Mouse (Mus musculus): ENCODE measurements around the gene Tmem45a. TPM values are rescaled to one million over a fixed set of nuclear protein-coding genes. Genes with fewer than 3 reads are reported as not detected.
"Not testable (repeated sequence)": the region's sequence is repeated elsewhere in the genome, so short reads cannot be mapped to it uniquely, and the experiment has no call there.

Tmem45a gene
- 12.4 and 13.7 TPM in 2 replicates for polyA plus RNA-seq (2014; fragmentation: Nextera tagmentation; extraction: Ambion mirVana)

DNA sequence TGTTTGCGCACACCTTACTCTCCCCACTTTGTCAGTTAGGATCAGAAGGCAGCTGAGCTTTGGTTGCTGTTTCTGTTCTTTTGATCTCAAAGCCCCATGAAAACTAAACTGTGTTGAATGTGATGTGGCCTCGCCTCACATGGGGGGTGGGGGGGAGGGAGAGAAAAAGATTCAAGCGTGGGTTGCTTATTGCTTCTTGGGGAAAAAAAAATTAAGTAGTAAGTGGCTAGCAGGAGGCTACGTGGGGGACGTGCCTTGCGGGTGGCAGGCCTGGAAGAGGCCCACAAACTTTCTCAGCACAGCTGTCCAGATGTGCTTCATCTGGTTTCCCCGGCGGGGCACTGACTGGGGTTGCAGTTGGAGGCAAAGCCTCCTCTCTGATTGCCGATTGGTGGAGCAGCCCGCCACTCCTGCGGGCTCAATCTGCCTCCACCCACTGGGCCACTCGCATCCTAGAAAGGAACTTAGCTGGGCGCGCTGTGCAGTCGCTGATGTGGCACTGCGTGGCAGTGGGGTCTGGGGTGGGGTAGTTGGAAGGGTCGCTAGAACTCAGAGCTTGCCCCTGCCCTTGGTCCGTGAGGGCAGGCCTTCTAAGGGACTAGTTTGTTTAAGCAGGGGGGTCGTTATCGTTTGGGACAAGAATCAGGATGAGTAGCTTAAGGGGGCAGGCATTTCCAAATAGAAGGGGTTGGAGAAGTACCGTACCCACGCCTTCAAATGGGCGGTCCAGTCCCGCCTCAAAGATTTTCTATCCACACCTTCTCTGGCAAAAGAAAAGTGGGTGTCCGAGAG lies at the start of gene Tmem45a:
Gene Tmem45a (minus strand): TSS at position 343 of the 792 bp plus-strand sequence.
- Histone ChIP-seq H3K4me2 (ENCODE audit: low read length) (peak within 1 kb of the TSS; percentile 82), H3K4me1 (ENCODE audit: control insufficient read depth in 2 of 2, insufficient read depth in 2 of 2, low read length in 2 of 2) (no peaks in the 10 kb centered on the region), H3K27ac (replicated peaks in 1 of 2; ENCODE audit: control insufficient read depth in 1 of 2, insufficient read depth in 1 of 2, low read depth in 2 of 2, low read length in 2 of 2) (peak within 1 kb of the TSS; percentile 17 to 53; a peak in 1 of 4 replicates), H3K4me3 (ENCODE audit: control insufficient read depth in 1 of 2, insufficient read depth in 1 of 2, low read depth in 1 of 2, low read length in 2 of 2) (peak within 1 kb of the TSS; percentile 58 to 79), H3K9ac (ENCODE audit: low read length) (peak within 1 kb of the TSS; percentile 64), H3K9me3 (ENCODE audit: control insufficient read depth, low read length) (no peaks in the 10 kb centered on the region), H3K36me3 (ENCODE audit: control insufficient read depth, insufficient read depth, low read length) (no peaks in the 10 kb centered on the region), H3K27me3 (ENCODE audit: control insufficient read depth, insufficient read depth, low read length) (no peaks in the 10 kb centered on the region)
- 4% methylated on average over 25 of the region's 25 CpGs for WGBS
- ATAC-seq (ENCODE audit: insufficient number of reproducible peaks, insufficient read depth, low FRiP score, low read depth), result peak; percentile 91

- Histone ChIP-seq H3K4me1 (ENCODE audit: control insufficient read depth in 2 of 2, insufficient read depth in 2 of 2, low read length in 2 of 2) (peaks cover 0 to 2% of the 10 kb centered on the region in 2 experiments; a peak in 1 of 4 replicates), H3K4me2 (ENCODE audit: low read length) (no peak within 1 kb of the TSS), H3K27me3 (ENCODE audit: control insufficient read depth, insufficient read depth, low read length) (no peaks in the 10 kb centered on the region), H3K27ac (replicated peaks in 1 of 2; ENCODE audit: control insufficient read depth in 1 of 2, insufficient read depth in 1 of 2, low read depth in 2 of 2, low read length in 2 of 2) (no peak within 1 kb of the TSS), H3K36me3 (ENCODE audit: control insufficient read depth, insufficient read depth, low read length) (no peaks in the 10 kb centered on the region), H3K9me3 (ENCODE audit: control insufficient read depth, low read length) (0 out of 2 replicates have a peak, but pooled peaks cover 3% of the 10 kb centered on the region), H3K4me3 (ENCODE audit: control insufficient read depth in 1 of 2, insufficient read depth in 1 of 2, low read depth in 1 of 2, low read length in 2 of 2) (no peak within 1 kb of the TSS), H3K9ac (ENCODE audit: low read length) (no peak within 1 kb of the TSS)
- 24% methylated on average over 3 of the region's 3 CpGs for WGBS
- no peak for ATAC-seq (ENCODE audit: insufficient number of reproducible peaks, insufficient read depth, low FRiP score, low read depth)
These were observed 42.1 kb upstream of the Tmem45a start, which contains the start of gene Lnp1 for GRCm38 (mm10) chr16:56928023-56928422. Gene Lnp1 (minus strand): TSS chr16:56928061.

DNA sequence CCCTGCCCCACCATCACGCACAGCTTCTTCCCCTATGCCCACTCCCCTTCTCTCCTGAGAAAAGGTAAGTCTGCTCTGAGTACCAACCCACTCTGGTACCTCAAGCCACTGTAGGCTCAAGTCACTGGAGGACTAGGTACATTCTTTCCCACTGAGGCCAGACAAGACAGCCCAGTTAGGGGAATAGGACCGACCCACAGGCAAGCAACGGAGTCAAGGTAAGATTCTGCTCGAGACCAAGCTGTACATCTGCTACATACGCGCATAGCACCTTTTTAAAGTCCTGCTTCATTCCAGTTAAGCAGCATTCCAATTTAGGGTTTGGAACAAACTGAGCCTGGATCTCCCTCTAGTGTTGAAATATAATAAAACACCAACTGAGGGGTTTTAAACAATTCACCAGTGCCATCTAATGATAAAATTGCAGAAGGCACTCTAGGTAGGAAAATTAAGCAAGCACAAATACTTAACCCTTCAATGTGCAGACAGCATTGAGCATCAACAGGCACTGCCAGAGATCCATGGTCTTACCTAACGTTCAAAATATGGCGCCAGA lies 34.2 kb upstream of the Tmem45a start:
- no peaks in the 10 kb centered on the region for H3K4me1 ChIP-seq (ENCODE audit: control insufficient read depth in 2 of 2, insufficient read depth in 2 of 2, low read length in 2 of 2)
- H3K4me2 ChIP-seq (ENCODE audit: low read length), result no peak overlapping the region
- 17% methylated on average over 8 of the region's 8 CpGs for WGBS
- no peak for ATAC-seq (ENCODE audit: insufficient number of reproducible peaks, insufficient read depth, low FRiP score, low read depth)
- no peak overlapping the region for H3K4me3 ChIP-seq (ENCODE audit: control insufficient read depth in 1 of 2, insufficient read depth in 1 of 2, low read depth in 1 of 2, low read length in 2 of 2)
- no peak overlapping the region for H3K27ac ChIP-seq (replicated peaks in 1 of 2; ENCODE audit: control insufficient read depth in 1 of 2, insufficient read depth in 1 of 2, low read depth in 2 of 2, low read length in 2 of 2)
- no peaks in the 10 kb centered on the region for H3K9me3 ChIP-seq (ENCODE audit: control insufficient read depth, low read length)
- no peaks in the 10 kb centered on the region for H3K27me3 ChIP-seq (ENCODE audit: control insufficient read depth, insufficient read depth, low read length)
- H3K36me3 ChIP-seq (ENCODE audit: control insufficient read depth, insufficient read depth, low read length), result no peaks in the 10 kb centered on the region
- no peak overlapping the region for H3K9ac ChIP-seq (ENCODE audit: low read length)

DNA sequence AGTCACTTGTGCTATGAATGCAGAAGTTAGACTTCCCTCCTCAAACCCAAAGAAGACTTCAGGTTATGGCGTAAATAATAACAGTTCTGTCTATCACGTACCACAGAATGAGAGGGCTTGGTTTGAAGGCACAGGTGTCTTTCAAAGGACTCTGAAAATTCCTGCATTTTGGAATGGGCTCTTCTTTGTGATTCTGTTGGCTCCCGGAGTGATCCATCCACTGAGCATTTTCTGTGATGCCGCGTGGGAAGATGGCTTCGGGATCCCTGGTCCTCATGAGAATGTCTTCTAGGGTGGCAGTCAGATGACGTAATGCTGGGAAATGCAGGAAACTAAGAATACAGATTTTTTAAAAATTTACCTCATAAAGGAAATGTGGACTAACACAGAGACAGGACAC lies 31.3 kb upstream of the Tmem45a start:
- Histone ChIP-seq H3K4me2 (ENCODE audit: low read length) (no peak overlapping the region), H3K27me3 (ENCODE audit: control insufficient read depth, insufficient read depth, low read length) (no peaks in the 10 kb centered on the region), H3K4me3 (ENCODE audit: control insufficient read depth in 1 of 2, insufficient read depth in 1 of 2, low read depth in 1 of 2, low read length in 2 of 2) (no peak overlapping the region), H3K27ac (replicated peaks in 1 of 2; ENCODE audit: control insufficient read depth in 1 of 2, insufficient read depth in 1 of 2, low read depth in 2 of 2, low read length in 2 of 2) (no peak overlapping the region), H3K4me1 (ENCODE audit: control insufficient read depth in 2 of 2, insufficient read depth in 2 of 2, low read length in 2 of 2) (no peaks in the 10 kb centered on the region), H3K36me3 (ENCODE audit: control insufficient read depth, insufficient read depth, low read length) (no peaks in the 10 kb centered on the region), H3K9me3 (ENCODE audit: control insufficient read depth, low read length) (no peaks in the 10 kb centered on the region), H3K9ac (ENCODE audit: low read length) (no peak overlapping the region)
- 88% methylated on average over 7 of the region's 7 CpGs for WGBS
- ATAC-seq (ENCODE audit: insufficient number of reproducible peaks, insufficient read depth, low FRiP score, low read depth), result no peak

DNA sequence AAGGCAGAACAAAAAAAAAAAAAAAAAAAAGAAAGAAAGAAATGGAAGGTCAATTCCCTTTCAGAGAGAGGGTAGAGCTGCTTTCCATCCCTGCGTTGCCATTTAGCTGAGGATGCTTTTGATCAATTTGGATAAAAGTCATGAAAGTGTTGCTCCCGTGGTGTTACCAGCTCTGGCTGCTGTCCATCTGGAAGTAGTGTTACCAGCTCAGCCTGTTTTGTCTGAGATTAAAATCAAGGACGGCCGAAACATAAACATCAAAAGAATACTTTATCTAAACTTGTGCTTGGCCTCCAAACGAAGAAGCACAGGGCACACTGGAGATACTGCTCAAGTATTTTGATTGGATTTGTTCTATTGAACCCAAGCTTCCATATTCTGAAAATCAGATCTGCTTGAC lies 23.0 kb upstream of the Tmem45a start:
- ATAC-seq (ENCODE audit: insufficient number of reproducible peaks, insufficient read depth, low FRiP score, low read depth), result no peak
- WGBS, result 49% methylated on average over 5 of the region's 5 CpGs
- Histone ChIP-seq H3K4me3 (ENCODE audit: control insufficient read depth in 1 of 2, insufficient read depth in 1 of 2, low read depth in 1 of 2, low read length in 2 of 2) (no peak overlapping the region), H3K27me3 (ENCODE audit: control insufficient read depth, insufficient read depth, low read length) (no peaks in the 10 kb centered on the region), H3K9me3 (ENCODE audit: control insufficient read depth, low read length) (no peaks in the 10 kb centered on the region), H3K36me3 (ENCODE audit: control insufficient read depth, insufficient read depth, low read length) (no peaks in the 10 kb centered on the region), H3K4me1 (ENCODE audit: control insufficient read depth in 2 of 2, insufficient read depth in 2 of 2, low read length in 2 of 2) (no peaks in the 10 kb centered on the region), H3K9ac (ENCODE audit: low read length) (no peak overlapping the region), H3K4me2 (ENCODE audit: low read length) (no peak overlapping the region), H3K27ac (replicated peaks in 1 of 2; ENCODE audit: control insufficient read depth in 1 of 2, insufficient read depth in 1 of 2, low read depth in 2 of 2, low read length in 2 of 2) (no peak overlapping the region)

DNA sequence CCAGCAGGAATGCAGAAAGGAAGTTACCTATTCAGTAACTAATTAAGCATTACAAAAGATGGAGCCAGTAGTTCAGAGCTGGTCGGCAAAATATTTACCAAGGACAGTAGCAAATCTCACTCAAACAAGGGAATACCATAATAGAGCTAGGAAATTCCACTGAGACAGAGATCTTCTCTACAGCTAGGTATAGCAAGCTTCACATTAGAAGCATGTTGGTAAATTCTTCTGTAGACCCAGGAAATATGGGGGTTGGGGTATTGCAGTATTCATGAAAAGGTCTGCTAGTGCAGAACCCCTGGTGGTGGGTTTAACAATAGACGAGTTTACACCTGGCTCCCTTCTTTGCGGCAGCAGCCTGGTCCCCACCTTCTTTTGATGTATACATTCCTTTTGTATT lies 16.2 kb upstream of the Tmem45a start:
- ATAC-seq (ENCODE audit: insufficient number of reproducible peaks, insufficient read depth, low FRiP score, low read depth); H3K4me2 ChIP-seq (ENCODE audit: low read length); H3K36me3 ChIP-seq (ENCODE audit: control insufficient read depth, insufficient read depth, low read length); H3K27ac ChIP-seq (replicated peaks in 1 of 2; ENCODE audit: control insufficient read depth in 1 of 2, insufficient read depth in 1 of 2, low read depth in 2 of 2, low read length in 2 of 2); H3K9ac ChIP-seq (ENCODE audit: low read length); H3K4me1 ChIP-seq (ENCODE audit: control insufficient read depth in 2 of 2, insufficient read depth in 2 of 2, low read length in 2 of 2); H3K27me3 ChIP-seq (ENCODE audit: control insufficient read depth, insufficient read depth, low read length); H3K9me3 ChIP-seq (ENCODE audit: control insufficient read depth, low read length); H3K4me3 ChIP-seq (ENCODE audit: control insufficient read depth in 1 of 2, insufficient read depth in 1 of 2, low read depth in 1 of 2, low read length in 2 of 2): not testable (repeated sequence)
- WGBS, result 51% methylated on average over 3 of the region's 3 CpGs

DNA sequence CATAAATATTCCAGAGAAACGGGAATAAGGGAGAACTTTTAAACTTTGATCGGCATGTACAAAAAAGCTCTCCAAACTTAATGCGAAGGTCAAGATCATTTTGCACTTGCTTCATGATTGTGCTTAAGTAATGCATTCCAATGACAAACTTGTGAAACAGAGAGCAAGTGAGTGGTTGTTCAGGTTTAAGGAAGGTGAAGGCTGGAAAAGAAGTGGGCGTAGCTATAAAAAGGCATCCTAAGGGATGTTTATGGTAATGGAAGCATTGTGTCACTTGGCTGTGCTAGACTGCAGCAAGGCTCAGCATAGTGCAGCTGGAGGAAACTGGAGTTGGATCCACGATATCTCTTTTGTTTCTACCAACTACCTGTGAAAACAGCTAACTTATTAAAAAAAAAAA lies 5.6 kb upstream of the Tmem45a start:
- Histone ChIP-seq H3K27me3 (ENCODE audit: control insufficient read depth, insufficient read depth, low read length) (no peaks in the 10 kb centered on the region), H3K9ac (ENCODE audit: low read length) (no peak overlapping the region), H3K4me2 (ENCODE audit: low read length) (no peak overlapping the region), H3K9me3 (ENCODE audit: control insufficient read depth, low read length) (0 out of 2 replicates have a peak, but pooled peaks cover under 1% of the 10 kb centered on the region), H3K27ac (replicated peaks in 1 of 2; ENCODE audit: control insufficient read depth in 1 of 2, insufficient read depth in 1 of 2, low read depth in 2 of 2, low read length in 2 of 2) (no peak overlapping the region), H3K4me1 (ENCODE audit: control insufficient read depth in 2 of 2, insufficient read depth in 2 of 2, low read length in 2 of 2) (no peaks in the 10 kb centered on the region), H3K36me3 (ENCODE audit: control insufficient read depth, insufficient read depth, low read length) (no peaks in the 10 kb centered on the region), H3K4me3 (ENCODE audit: control insufficient read depth in 1 of 2, insufficient read depth in 1 of 2, low read depth in 1 of 2, low read length in 2 of 2) (no peak overlapping the region)
- 86% methylated on average over 5 of the region's 5 CpGs for WGBS
- ATAC-seq (ENCODE audit: insufficient number of reproducible peaks, insufficient read depth, low FRiP score, low read depth), result no peak

Measured in heart, embryonic 14.5 days (tissue).